Mouse (Mus musculus) retina, postnatal 1 day (tissue): ENCODE data around the gene Ly6g6d.

Source experiments
- DNase-seq: peaks from one replicate; pipeline ENCODE4 v3.0.0-alpha.2; 2012

Ly6g6d gene

DNA sequence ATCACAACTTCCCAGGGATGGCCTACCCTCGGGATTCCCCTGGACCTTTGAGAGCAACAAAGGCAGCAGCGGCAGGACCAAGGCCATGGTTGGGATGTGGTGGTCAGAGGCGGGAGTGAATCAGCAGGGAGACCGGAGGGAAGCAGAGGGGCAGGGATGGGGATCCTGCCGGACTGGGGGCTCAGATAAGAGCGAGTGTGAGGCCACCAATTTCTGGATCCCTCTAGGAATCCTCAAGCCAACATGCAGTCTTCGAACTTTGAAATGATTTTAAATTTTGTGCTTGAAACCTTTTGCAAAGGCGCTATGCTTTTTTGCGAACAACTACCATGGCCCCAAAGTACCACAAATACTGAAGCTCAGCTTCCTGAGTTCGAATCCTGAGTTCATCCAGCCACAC is 11.8 kb downstream of the Ly6g6d start, which contains the start of gene Mpig6b:
Mpig6b (minus strand) TSS at position 101 of the 400 bp plus-strand sequence.
- DNase-seq, result no peak

DNA sequence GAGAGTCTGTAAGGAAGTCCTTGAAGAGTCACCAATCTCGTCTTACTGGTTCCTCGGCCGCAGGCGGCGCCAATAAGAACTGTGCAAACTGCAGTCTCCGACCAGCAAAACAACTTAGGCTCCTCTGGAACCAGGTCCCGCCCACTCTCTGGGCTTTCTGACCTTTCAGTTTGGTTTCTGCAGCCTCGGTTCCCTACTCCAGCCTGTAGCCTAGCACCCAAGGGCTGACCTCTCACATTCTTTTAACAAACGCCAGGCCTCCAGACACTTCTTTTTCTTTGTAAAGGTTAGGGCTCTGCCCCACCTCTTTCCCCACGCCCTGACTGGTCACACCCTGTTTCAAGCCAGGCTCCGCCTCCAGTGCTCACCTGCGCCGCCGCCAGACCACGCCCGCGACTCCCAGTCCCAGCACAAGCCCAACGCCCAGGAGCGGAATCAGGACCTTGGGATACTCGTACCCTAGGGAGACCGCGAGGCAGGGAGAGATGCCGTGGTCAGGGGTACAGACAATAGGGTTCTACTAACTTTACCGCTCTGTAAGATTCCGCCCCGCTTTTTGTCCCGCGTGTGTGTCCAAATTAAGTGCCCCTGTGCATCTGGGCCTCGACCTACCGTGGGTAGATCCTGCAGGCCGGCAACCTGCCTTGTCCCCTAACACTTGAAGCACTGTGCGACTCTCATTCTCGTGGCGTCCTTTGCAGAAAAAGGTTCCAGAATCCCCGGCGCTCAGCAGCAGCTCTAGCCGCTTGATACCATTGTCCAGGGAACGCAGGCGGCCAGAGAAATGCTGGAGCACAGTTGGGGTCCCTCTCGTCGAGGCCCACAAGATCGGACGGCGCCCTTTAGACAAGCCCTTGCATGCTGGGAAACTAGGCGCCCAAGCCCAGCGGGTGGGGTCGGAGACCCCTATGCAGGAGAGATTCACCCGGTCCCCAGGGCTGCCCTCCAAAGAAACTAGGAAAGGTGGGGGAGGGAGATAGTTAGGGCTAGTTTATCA is 12.6 kb downstream of the Ly6g6d start, which contains the start of gene Ly6g6c:
Ly6g6c (plus strand) TSS at position 438 of the 997 bp plus-strand sequence.
- DNase-seq, result peak; percentile 40

DNA sequence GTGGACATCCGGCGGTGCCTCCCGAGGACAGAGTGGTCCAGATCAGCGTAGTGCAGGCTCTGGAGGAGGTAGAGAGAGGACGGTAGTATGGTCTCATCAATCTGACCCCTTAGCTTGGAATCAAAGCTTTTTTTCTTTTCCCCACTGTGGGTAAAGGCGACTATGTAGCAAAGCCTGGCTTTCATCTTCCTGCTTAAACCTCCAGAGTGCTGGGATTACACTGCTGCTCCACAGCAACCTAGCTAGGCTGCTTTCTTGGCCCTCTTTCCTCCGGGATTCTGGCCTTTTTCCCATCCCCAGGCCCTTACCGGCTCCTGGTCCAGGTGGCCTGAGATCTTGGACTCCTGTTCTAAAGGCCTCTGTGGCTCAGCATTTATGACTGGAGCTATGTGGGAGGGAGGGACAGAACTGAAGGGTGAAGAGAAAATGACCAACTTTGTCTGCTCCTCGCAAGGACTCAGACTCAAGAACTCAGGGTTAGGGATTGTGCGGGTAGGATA is 13.4 kb downstream of the Ly6g6d start:
- DNase-seq, result no peak

DNA sequence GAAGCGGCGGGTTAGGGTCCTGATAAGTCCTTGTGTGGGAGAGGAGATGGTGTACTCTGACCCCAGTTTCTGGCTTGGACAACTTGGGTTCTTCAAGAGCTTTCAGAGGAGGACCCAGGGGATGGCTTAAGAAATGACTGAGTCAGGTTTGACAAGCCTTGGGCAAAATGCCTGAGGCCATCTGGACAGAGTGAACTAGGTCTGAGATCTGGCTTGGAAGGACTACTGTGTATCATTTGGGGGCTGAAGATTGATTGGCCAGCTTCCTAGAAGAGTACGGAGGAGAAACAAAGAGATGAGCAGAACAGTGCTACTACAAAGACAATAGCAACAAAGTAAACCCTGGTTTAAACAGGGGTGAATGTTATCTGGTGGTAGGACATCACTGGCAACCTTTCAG is 14.4 kb downstream of the Ly6g6d start:
- no peak for DNase-seq

DNA sequence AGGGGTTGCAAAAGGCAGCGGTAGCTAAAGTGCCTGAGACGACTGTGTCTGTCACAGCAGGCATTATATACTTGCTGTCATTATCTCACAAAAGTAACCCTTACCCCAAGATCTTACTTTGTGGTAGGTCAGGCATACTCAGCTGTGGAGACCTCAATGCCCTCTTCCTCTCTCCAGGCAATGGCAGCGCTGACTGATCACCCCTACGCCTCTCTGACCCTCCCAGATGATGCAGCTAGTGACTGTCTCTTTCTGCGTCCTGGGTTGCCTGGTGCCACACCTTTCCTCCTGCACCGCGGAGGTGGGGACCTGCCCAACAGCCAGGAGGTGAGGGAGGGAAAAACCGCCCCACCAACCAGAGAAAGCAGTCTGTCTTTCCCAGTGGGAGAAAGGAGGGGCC is 16.6 kb downstream of the Ly6g6d start:
- DNase-seq, result no peak

DNA sequence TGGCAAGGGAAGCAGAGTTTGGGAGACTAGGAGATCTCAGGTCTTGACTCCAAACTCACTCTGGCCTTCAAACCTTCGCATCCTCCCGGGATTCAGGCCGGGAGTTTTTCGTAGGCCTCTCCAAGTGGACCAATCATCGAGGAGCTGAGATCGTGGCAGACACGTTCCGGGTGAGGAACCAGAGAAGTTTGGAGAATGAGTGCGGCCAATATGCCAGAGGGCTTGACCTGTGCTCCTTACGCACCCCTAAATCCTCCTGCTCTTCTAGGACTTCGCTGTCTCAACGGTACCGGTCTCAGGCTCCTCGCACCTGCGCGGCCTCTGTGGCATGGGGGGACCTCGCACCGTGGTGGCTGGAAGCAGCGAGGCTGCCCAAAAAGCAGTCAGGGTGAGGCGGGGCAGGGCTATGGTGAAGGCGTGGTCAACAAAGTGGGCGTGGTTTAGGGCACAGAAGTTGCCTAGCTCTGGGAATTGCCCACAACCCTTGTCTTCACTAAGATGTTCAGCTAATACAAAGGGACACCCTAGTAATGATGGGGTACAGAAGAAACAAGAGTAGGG is 17.0 kb downstream of the Ly6g6d start:
- DNase-seq, result no peak

DNA sequence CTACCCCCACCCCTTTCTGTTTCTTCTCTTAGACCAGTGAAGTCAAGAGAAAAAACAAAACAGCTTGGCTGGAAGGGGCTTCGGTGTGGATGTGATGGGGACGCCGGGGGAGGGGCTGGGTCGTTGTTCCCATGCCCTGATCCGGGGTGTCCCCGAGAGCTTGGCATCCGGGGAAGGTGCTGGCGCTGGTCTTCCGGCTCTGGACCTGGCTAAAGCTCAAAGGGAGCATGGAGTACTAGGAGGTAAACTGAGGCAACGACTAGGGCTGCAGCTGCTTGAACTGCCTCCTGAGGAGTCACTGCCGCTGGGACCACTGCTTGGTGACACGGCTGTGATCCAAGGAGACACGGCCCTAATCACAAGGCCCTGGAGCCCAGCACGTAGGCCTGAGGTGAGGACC is 17.8 kb downstream of the Ly6g6d start:
- no peak for DNase-seq

DNA sequence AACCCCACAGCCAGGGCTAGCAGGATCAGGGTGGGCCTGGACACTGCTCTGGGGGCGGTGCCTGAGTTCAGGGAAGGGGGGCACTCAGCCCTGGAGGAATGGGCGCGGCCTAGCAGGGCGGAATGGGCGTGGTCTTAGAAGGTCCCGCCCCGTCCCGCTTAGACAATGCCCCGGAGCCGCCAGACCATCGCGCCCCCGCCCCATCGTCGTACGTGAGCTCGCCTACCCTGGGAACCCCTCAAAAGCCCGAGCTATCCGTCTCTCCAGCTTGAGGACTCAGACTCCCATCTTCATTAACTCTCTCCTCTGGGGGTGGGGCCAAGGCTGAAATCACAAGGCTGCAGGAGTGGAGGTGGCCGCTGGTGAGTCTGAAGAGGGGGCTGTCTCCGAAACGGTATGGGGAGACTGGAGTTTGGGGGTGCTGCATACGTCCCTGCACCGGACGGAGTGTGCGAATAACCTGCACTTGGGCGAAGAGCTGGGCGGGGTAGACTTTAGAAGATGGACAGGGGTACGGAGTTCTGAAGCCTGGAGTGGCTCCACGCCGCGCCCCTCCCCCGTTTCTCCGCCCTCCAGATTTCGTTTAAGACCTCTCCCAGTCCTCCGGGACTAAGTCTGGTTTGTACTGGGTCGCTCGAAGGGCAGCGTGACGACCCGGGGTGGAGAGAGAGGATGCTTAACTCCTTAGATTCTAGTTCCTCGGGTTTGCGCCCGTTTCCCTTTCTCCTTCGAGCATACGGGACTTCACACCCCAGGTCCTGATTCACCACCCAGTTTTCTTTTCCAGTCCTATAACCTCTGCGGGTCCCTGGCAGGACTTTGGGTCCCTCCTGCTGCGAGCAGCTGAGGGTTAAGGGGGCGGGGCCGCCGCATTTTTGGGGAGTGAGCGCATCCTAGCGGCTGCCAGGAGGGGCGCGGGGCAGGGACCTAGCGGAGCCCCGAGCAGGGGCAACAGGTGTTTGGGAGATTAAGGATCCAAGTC is 18.7 kb downstream of the Ly6g6d start, which contains the start of gene Ddah2:
Ddah2 (plus strand) TSS at position 125 of the 982 bp plus-strand sequence.
- peak; percentile 96 for DNase-seq

DNA sequence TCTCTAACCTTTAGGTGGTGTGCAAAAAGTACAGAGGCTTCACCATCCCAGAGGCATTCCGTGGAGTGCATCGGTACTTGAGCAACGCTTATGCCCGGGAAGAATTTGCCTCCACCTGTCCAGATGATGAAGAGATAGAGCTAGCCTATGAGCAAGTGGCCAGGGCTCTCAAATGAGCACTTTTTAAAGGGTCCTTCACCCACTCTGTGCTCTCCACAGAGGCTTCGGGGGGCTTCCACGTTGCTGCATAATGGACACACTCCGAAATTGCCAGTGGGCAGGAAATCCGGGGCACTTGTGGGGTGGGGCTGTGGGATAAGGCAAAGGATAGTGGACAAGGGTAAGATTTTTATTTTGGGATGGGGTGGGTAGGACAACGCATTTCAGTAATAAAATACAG is 19.5 kb downstream of the Ly6g6d start:
- DNase-seq, result no peak

DNA sequence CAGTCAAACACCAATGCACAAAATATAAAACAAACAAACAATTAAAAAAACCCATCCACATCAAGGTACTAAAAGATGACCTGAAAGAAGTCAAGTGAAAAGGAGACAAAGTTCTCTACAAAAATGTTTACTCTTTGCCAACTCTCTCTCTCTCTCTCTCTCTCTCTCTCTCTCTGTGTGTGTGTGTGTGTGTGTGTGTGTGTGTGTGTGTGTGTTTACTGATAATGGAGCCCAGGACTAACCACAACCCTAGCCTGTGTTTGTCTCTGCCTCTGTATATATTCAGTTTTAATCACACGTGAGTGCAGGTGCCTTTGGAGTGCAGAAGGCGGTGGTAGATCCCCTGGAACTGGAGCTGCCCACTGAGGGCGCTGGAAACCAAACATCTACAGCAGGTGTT is 20.8 kb downstream of the Ly6g6d start:
- no peak for DNase-seq

DNA sequence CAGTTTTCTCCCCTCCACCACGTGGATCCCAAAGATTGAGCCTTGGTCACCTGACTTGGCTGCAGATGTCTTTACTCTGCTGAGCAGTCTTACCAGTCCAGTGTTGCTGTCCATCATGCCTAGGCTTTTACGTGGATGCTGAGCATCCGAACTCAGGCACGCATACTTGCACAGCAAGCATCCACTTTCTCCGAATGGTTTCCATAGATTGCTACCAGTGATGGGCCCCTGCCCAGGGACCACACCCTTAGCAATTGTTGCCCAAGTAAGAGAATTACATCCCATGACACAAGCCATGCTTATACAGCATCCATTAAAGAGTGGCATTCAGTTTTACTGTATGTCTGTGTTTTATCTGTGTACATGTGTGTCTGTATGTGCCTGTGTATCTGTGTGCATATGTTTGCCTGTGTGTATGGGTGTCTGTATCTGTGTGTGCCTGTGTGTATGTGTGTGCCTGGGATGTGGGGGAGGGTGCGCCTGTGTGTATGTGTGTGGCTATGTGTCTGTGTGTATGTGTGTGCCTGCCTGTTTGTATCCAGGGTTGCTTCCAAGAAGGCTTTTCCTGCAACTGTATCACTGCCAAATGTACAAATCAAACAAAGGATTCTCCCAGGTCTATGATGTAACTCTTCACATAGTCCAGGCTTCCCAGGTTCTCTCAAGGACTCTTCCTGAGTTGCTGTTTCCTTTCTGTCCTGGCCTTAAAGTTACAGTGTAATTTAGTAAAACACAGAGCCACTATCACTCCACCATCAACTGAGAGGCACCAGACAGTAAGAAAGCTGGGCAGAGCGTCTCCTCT is 22.0 kb downstream of the Ly6g6d start:
- DNase-seq, result no peak

DNA sequence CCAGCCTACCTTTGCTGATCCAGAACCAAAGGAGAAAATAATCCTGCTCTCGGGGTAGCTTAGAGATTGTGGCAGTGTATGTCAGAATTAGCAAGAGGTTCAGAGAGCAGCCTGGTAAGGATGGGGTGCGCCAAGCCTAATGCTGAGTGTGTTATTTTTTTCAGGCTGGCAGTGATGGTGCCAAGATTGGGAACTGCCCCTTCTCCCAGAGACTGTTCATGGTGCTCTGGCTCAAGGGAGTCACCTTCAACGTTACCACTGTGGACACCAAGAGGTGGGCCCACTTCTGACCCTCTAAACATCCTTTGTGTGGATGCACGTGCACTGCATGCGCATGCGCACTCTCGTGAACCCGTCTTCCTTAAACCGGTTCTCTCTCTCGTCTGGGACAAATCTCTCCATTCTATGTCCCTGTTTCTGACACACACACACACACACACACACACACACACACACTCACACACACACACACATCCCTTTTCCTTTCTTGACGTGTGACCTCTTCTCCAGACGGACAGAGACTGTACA is 25.5 kb downstream of the Ly6g6d start:
- DNase-seq, result no peak

DNA sequence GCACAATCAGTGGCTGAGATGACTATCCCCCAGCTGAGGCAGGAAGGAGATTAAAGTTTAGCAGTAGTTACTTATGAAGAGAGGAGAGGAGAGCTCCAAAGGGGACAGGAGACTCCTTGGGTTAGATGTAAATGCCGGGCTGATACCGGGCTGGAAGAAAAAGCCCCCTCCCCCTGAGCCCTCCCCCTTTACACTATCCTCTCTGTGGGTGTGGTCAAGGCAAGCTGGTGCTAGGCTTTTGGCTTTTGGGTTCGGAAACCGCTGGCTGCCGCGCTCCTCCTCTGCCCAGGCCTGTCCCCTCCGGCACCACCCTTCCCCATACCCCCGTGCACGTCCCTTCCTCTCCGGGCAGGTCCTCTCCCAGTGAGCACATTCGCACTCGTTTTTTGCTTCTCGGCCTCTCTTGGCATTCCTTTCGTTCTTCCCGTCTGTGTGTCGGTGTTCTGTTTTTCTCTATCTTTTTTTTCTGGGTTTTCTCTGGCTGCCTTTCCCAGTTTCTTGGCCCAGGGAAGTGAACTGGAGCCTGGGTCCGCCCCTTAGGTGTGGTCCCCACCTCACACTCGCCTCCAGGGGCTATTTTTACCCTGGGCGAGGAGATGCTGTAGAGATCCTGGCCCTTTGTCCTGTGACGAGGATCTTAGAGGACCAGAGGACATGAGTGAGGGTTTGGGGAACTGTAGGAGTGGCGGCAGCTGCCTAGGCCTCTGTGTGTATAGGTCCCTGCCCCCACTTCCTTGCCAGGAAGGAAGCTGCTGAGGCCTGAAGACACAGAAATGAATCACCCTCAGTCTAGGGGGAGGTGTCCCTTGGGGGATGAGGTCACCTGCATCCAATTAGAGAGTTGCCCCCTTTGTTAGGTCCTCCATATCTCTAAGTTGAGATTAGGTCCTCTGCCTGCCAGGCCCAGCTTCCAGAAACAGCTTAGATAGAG is 26.4 kb downstream of the Ly6g6d start:
- peak; percentile 82 for DNase-seq

DNA sequence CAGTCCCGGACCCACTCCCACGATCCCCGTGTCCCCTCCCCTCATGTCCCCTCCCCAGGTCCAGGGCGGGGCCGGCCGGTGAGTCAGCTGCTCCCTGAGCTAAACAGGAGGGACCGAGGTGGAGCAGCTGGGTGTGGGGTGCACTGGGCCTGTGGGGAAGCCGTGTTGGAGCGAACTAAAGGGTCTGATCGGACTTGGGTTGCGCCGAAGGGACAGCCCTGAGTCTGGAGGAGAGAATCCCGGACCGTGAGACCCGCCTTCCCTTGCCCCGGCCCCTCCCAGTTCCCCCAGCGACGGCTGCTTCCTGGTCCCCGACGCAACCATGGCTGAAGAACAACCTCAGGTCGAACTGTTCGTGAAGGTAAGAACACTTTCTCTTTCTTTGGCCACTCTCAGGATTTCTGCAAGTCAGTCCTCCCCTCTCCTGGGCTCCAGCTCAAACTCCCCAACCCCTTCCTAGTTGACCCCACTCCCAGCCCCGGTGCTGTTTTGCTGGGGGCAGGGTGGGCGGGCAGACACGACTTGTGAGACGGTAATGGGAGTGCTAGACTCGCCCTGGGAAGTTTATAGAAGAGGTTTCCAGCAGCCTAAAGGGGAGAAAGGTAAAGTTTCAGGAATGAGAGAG is 27.6 kb downstream of the Ly6g6d start:
- DNase-seq, result peak; percentile 69

DNA sequence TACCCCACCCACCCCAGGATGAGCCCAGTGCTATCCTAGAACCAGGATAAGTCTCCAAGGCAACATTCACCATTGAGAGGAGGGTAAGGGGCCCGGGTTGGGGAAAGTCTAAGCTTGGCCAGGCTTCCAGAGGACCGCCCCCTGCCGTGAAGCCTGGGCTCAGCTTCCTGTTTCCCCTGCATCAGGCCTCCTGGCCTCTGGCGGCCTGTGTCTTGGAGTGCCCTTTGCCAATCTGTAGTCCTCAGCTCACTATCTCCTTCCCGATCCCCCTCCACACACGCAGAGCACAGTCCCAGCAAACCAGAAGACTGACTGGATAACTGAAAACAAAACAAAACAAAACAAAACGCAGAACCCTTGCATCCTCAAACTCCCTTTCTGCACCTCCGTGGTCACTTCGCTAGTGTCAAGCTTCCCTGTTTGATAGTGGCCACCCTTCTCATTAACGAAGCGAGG is 28.3 kb downstream of the Ly6g6d start, which contains the start of gene Clic1:
Clic1 (plus strand) TSS at position 406 of the 456 bp plus-strand sequence.
- peak; percentile 93 for DNase-seq

DNA sequence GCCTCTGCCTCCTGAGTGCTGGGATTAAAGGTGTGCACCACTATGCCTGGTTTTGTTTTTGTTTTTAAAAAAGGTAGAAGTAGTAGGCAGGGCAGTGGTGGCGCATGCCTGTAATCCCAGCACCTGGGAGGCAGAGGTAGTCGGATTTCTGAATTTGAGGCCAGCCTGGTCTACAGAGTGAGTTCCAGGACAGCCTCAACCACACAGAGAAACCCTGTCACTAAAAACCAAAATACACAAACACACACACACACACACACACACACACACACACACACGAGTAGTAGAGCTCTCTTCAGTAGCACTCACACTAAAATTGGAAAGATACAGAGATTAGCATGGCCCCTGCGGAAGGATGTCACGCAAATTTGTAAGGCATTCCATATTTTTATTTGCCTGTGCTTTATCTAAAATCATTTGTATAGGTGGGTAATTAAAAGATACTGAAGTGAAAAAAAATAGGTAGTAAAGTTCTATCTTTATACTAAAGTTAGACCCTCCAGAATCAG is 28.9 kb downstream of the Ly6g6d start:
- DNase-seq, result no peak

DNA sequence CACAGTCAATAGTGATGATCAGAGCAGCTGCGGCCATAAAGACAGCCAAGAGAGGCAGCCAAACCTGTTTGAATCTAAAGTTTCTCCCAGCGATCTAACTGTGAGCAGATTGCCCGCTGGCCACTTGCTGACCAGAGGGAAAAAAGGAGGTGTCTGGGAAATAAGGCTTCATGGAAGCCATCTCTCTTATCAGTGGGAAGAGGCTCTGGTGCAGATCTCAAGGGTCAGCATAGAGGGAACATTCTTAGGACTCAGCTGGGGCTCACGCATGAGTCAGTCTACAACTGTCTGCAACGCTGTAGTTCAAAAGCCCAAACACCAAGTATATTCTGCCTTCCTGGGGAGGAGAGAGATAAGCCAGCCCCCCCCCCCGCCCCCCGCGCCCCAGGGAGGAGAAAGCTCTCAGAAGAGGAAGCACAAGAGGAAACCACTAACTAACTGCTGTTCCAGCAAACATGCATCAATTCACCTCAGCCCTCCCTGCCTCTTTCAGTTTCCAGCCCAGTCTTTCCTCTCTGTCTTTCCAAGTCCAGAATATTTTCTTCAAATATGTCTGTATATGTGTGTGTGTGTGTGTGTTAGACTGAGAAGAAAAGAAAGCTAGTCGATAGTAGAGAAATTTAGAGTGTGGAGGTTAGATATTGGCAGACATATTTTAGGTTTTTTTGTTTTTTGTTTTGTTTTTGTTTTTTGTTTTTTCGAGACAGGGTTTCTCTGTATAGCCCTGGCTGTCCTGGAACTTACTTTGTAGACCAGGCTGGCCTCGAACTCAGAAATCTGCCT is 29.5 kb downstream of the Ly6g6d start:
- no peak for DNase-seq

DNA sequence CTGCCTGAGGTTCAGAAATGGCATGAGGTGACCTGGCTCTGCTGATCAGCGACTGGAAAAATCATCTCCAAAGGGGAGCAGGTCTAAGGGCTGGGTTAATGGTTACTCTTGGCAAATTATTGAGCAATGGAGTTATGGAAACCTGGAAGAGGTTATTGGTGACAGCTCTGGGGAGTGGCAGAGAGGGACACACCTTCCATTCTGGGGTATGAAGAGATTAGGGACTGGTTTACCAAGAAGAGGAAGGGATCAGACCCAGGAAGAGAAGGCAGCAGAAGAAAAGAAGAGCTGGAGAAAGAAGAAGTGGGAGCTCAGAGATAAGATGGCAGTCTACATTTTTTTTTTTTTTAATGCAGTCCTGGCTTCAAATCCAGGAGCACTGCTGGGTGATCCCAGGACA is 30.2 kb downstream of the Ly6g6d start:
- DNase-seq, result no peak
